Mouse (Mus musculus) heart, embryonic 11.5 days (tissue): ENCODE data around the gene Ces1c. TPM values are rescaled to one million over a fixed set of nuclear protein-coding genes. Genes with fewer than 3 reads are reported as not detected.
A peak's percentile ranks its signal among the peaks of the same experiment; 100 is the strongest.

ENCODE experiments used
- ATAC-seq: fragments of 200-750 bp; cut with Nextera tagmentation; replicated peaks from 2 replicates; pipeline ENCODE4 v1.8.0; 2017; ENCODE audit warnings: moderate library complexity; ENCODE audit not compliant: insufficient number of reproducible peaks, low FRiP score, low TSS enrichment
- H3K27ac ChIP-seq: fragments of 300-500 bp; sonication (generic); 2 replicates; pipeline ENCODE4 v1.5.1; 2014; ENCODE audit warnings: mild to moderate bottlenecking, low read depth, low read length
- H3K27me3 ChIP-seq: fragments of 300-500 bp; sonication (generic); 2 replicates; pipeline ENCODE4 v1.6.1; 2014; ENCODE audit warnings: mild to moderate bottlenecking, low read length, mixed read lengths; ENCODE audit not compliant: control insufficient read depth, insufficient read depth
- H3K36me3 ChIP-seq: fragments of 300-500 bp; sonication (generic); 2 replicates; pipeline ENCODE4 v1.6.1; 2014; ENCODE audit warnings: mild to moderate bottlenecking, low read length, moderate library complexity, mixed read lengths; ENCODE audit not compliant: control insufficient read depth, insufficient read depth
- H3K4me1 ChIP-seq: fragments of 300-500 bp; sonication (generic); 2 replicates; pipeline ENCODE4 v1.6.1; 2014; ENCODE audit warnings: low read length; ENCODE audit not compliant: control insufficient read depth, insufficient read depth
- H3K4me2 ChIP-seq: fragments of 300-500 bp; sonication (generic); 2 replicates; pipeline ENCODE4 v1.6.1; 2014; ENCODE audit warnings: mild to moderate bottlenecking, moderate library complexity
- H3K4me3 ChIP-seq: fragments of 300-500 bp; sonication (generic); 2 replicates; pipeline ENCODE4 v1.5.1; 2014; ENCODE audit warnings: low read depth, low read length
- H3K9ac ChIP-seq: fragments of 300-500 bp; sonication (generic); 2 replicates; pipeline ENCODE4 v1.6.1; 2014; ENCODE audit warnings: mild to moderate bottlenecking, low read depth, low read length, moderate library complexity
- H3K9me3 ChIP-seq: fragments of 300-500 bp; sonication (generic); replicated peaks from 2 replicates; pipeline ENCODE4 v1.6.1; 2016; ENCODE audit warnings: low read length; ENCODE audit not compliant: control insufficient read depth
- WGBS: fragments of 180-500 bp; shearing (Covaris S2); extraction: QIAGEN DNeasy Blood & Tissue Kit; methylation state at CpG from one replicate; pipeline ENCODE4 v1.1.7; 2014; ENCODE audit not compliant: insufficient replicate concordance; 5-methylcytosine and 5-hydroxymethylcytosine counted together
- polyA plus RNA-seq: library from polyadenylated mRNA; unstranded; fragments of >200 nt; fragmentation: Nextera tagmentation; extraction: Ambion mirVana; gene quantifications from 2 replicates; pipeline ENCODE4 v1.2.1, GENCODE M21; 2014

Ces1c gene
- polyA plus RNA-seq, 1 experiment from 2014 or later = not detected

DNA sequence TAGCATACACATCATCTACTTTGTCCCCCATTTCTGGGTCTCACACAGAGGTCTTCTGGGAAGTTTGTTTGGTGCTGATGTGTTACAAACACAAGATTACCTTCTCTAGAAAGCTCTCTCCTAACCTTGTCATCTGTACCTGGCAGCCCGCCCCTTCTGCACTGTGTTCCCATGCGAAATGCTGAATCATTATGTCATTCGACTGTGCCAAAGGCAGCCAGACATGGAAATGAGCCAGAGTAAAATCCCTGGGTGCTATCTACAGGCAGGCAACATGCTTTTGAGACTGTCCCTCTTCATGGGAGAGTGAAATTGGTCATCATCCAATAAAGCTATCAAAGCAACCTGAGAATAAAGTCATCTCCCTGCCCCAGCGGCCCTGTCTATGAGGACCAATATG is 55.8 kb downstream of the Ces1c start:
- no peak overlapping the region for H3K9ac ChIP-seq
- ATAC-seq = no peak
- no peak overlapping the region for H3K4me2 ChIP-seq
- no peaks in the 10 kb centered on the region for H3K9me3 ChIP-seq
- no peaks in the 10 kb centered on the region for H3K27me3 ChIP-seq
- H3K4me3 ChIP-seq = no peak overlapping the region
- H3K27ac ChIP-seq = no peak overlapping the region
- H3K4me1 ChIP-seq = no peaks in the 10 kb centered on the region
- WGBS = 86% methylated on average over 4 of the region's 4 CpGs
- H3K36me3 ChIP-seq = no peaks in the 10 kb centered on the region

GRCm38 (mm10) chr8:93063416-93064117 is 67.5 kb downstream of the Ces1c start:
- no peak overlapping the region for H3K4me3 ChIP-seq
- 75% methylated on average over 3 of the region's 3 CpGs for WGBS
- H3K9ac ChIP-seq = no peak overlapping the region
- no peak for ATAC-seq
- H3K36me3 ChIP-seq = no peaks in the 10 kb centered on the region
- H3K9me3 ChIP-seq = no peaks in the 10 kb centered on the region
- no peaks in the 10 kb centered on the region for H3K27me3 ChIP-seq
- no peak overlapping the region for H3K4me2 ChIP-seq
- H3K4me1 ChIP-seq = no peaks in the 10 kb centered on the region
- no peak overlapping the region for H3K27ac ChIP-seq

- H3K27me3 ChIP-seq = no peaks in the 10 kb centered on the region
- no peak overlapping the region for H3K4me3 ChIP-seq
- no peaks in the 10 kb centered on the region for H3K36me3 ChIP-seq
- H3K27ac ChIP-seq = no peak overlapping the region
- ATAC-seq = no peak
- H3K9ac ChIP-seq = no peak overlapping the region
- peaks cover 4% of the 10 kb centered on the region; the same call in 1 of the 2 replicates for H3K4me1 ChIP-seq
- WGBS = 26% methylated on average over 2 of the region's 2 CpGs
- H3K4me2 ChIP-seq = no peak overlapping the region
- H3K9me3 ChIP-seq = no peaks in the 10 kb centered on the region
Measured at GRCm38 (mm10) chr8:93059185-93059584, 71.9 kb downstream of the Ces1c start.

GRCm38 (mm10) chr8:93055238-93055637 is 75.8 kb downstream of the Ces1c start:
- Histone ChIP-seq H3K4me1 (peaks cover 4% of the 10 kb centered on the region; the same call in 1 of the 2 replicates), H3K4me2 (no peak overlapping the region), H3K4me3 (no peak overlapping the region), H3K9ac (no peak overlapping the region), H3K9me3 (no peaks in the 10 kb centered on the region), H3K27me3 (no peaks in the 10 kb centered on the region), H3K27ac (no peak overlapping the region), H3K36me3 (no peaks in the 10 kb centered on the region)
- ATAC-seq = 0 out of 2 replicates have a peak, but pooled peaks have one; percentile 42
- 21% methylated on average over 2 of the region's 2 CpGs for whole genome bisulfite sequencing

Other genes starting within 250 kb of the Ces1c start
- gene Capns2, start 229.9 kb downstream of the Ces1c start, polyA plus RNA-seq = 0.23 and 0.47 TPM in 2 replicates
- not detected in 2 replicates for gene Slc6a2, start 171.2 kb downstream of the Ces1c start, polyA plus RNA-seq
- not detected in 2 replicates for gene Ces1a, start 83.1 kb downstream of the Ces1c start, polyA plus RNA-seq
- gene Ces1b, start 51.3 kb downstream of the Ces1c start, polyA plus RNA-seq = not detected in 2 replicates
- 0.43 TPM in 1 of 2 replicates, not detected in the other for gene Ces1d, start 66.6 kb upstream of the Ces1c start, polyA plus RNA-seq
- 0.65 TPM in 1 of 2 replicates, not detected in the other for gene Ces1e, start 98.3 kb upstream of the Ces1c start, polyA plus RNA-seq
- not detected in 2 replicates for gene Ces1f, start 148.5 kb upstream of the Ces1c start, polyA plus RNA-seq
- gene Ces1g, start 206.0 kb upstream of the Ces1c start, polyA plus RNA-seq = not detected in 2 replicates
- gene Ces1h, start 248.4 kb upstream of the Ces1c start, polyA plus RNA-seq = not detected in 2 replicates